Mouse (Mus musculus) small intestine, adult 2 months (tissue): ENCODE data around the gene Asic2. TPM values are rescaled to one million over a fixed set of nuclear protein-coding genes. Genes with fewer than 3 reads are reported as not detected.

Experiments
- H3K27ac ChIP-seq: fragments of 200-500 bp; 2 replicates; pipeline ENCODE4 v1.5.1; 2012; ENCODE audit warnings: low read depth, low read length, control low read depth, inconsistent platforms; ENCODE audit not compliant: insufficient read depth
- H3K27me3 ChIP-seq: fragments of 200-500 bp; 2 replicates; pipeline ENCODE4 v1.6.1; 2012; ENCODE audit warnings: mild to moderate bottlenecking, moderate library complexity, low read length, inconsistent platforms; ENCODE audit not compliant: control insufficient read depth, insufficient read depth
- H3K36me3 ChIP-seq: fragments of 200-500 bp; 2 replicates; pipeline ENCODE4 v1.6.1; 2012; ENCODE audit warnings: mild to moderate bottlenecking, low read length, control low read depth, inconsistent platforms; ENCODE audit not compliant: control insufficient read depth, insufficient read depth
- H3K4me1 ChIP-seq: fragments of 200-500 bp; 2 replicates; pipeline ENCODE4 v1.6.1; 2012; ENCODE audit warnings: low read length, inconsistent platforms, mixed read lengths; ENCODE audit not compliant: control insufficient read depth, insufficient read depth, insufficient read length
- H3K4me3 ChIP-seq: fragments of 200-500 bp; 2 replicates; pipeline ENCODE4 v1.5.1; 2012; ENCODE audit warnings: low read depth, mild to moderate bottlenecking, control low read depth, inconsistent platforms, low read length, moderate library complexity
- CTCF ChIP-seq: fragments of 200-500 bp; IDR thresholded peaks from 2 replicates; pipeline ENCODE4 v1.5.1; 2012; ENCODE audit warnings: low read depth, mild to moderate bottlenecking, control low read depth, inconsistent platforms, low read length, moderate library complexity, mixed read lengths; ENCODE audit not compliant: insufficient replicate concordance, insufficient read length; ENCODE audit errors: extremely low read depth
- POLR2A ChIP-seq: fragments of 200-500 bp; IDR thresholded peaks from 2 replicates; pipeline ENCODE4 v1.6.1; 2012; ENCODE audit warnings: low read depth, mild to moderate bottlenecking, control low read depth, inconsistent platforms, low read length, moderate library complexity
- WGBS: fragments of 180-500 bp; shearing (Covaris S2); methylation state at CpG from one replicate; pipeline ENCODE4 v1.1.7; 2018; 5-methylcytosine and 5-hydroxymethylcytosine counted together
- polyA plus RNA-seq: library from polyadenylated mRNA; depleted of rRNA; stranded (reverse); fragments of >200 nt; gene quantifications from 2 replicates; pipeline ENCODE4 v1.2.3, GENCODE M21; 2012

Gene Asic2
- polyA plus RNA-seq, 1 experiment: 1.4 TPM

- H3K4me1 ChIP-seq: no peaks in the 10 kb centered on the region
- TF ChIP-seq POLR2A: no peak
- TF ChIP-seq CTCF: no peak
- no peaks in the 10 kb centered on the region for H3K36me3 ChIP-seq
- no peak overlapping the region for H3K4me3 ChIP-seq
- H3K27ac ChIP-seq: no peak overlapping the region
- H3K27me3 ChIP-seq: no peaks in the 10 kb centered on the region
- WGBS: 55% methylated on average over 2 of the region's 2 CpGs
Measured at GRCm38 (mm10) chr11:82004810-82005209, 36.6 kb upstream of the Asic2 start.

DNA sequence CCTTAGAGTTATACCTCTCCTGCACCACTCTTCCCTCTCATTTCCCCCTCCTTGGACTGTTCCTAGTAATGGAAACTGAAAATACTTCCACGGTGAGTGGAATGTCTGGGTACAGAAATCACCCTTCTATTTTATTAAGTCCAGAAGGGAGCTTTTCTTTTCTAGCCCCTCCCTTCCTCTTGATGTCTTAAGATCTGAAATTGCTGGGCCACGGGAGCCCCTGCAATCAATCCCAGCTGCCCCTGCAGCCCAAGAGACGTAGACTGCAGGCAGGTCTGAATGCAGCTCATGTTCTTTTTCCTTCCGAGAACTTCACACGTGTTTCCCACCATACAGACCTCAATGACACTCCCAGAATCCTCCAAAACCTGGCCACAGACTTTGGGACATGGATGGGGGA, 32.3 kb upstream of the Asic2 start:
- Histone ChIP-seq H3K36me3 (no peaks in the 10 kb centered on the region), H3K27me3 (no peaks in the 10 kb centered on the region), H3K4me3 (no peak overlapping the region), H3K27ac (no peak overlapping the region), H3K4me1 (no peaks in the 10 kb centered on the region)
- 56% methylated on average over 5 of the region's 5 CpGs for WGBS
- TF ChIP-seq POLR2A: no peak
- no peak for TF ChIP-seq CTCF

GRCm38 (mm10) chr11:81999469-81999868, 31.2 kb upstream of the Asic2 start:
- Histone ChIP-seq H3K27ac (no peak overlapping the region), H3K27me3 (no peaks in the 10 kb centered on the region), H3K4me3 (no peak overlapping the region), H3K36me3 (no peaks in the 10 kb centered on the region), H3K4me1 (no peaks in the 10 kb centered on the region)
- WGBS: 66% methylated on average over 4 of the region's 4 CpGs
- no peak for TF ChIP-seq POLR2A

DNA sequence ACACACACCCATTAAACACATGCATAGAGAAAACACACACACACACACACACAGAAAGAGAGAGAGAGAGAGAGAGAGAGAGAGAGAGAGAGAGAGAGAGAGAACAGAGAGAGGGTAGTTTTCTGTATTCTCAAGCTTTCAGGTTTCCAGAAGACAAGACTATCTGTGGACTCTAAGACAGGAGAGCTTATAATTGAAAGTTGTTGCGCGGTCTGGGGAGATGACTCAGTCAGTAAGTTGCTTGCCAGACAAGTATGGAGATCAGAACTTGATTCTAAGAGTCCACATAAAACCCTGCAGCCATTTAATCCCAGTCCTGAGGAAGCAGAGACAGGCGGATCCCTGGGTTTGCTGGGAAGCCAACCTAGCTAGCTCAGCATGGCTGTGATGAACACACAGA, 30.4 kb upstream of the Asic2 start:
- 77% methylated on average over 3 of the region's 3 CpGs for WGBS
- H3K36me3 ChIP-seq: no peaks in the 10 kb centered on the region
- no peak for TF ChIP-seq POLR2A
- H3K4me3 ChIP-seq: no peak overlapping the region
- H3K4me1 ChIP-seq: no peaks in the 10 kb centered on the region
- H3K27ac ChIP-seq: no peak overlapping the region
- H3K27me3 ChIP-seq: no peaks in the 10 kb centered on the region

DNA sequence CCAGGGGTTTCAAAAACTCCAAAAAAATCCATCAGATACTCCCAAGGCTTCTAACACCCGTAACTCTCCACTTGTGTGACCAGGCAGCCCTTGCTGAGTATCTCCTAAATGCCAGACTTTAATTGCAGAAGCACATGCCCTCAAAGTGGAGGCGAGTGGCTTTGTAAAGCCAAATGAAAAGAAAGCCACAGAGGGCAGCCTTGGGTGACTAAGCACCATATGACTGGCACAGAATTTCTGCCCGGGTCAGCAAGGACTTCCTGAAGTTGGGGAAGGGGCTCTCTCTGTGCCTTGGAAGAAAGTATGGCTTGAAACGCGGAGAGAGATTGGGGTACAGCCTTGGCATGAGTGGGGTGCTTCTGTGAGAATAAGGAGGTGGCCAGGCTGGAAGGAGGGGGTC, 28.8 kb upstream of the Asic2 start:
- Histone ChIP-seq H3K36me3 (no peaks in the 10 kb centered on the region), H3K27me3 (no peaks in the 10 kb centered on the region), H3K4me1 (no peaks in the 10 kb centered on the region), H3K27ac (no peak overlapping the region), H3K4me3 (no peak overlapping the region)
- whole genome bisulfite sequencing: 85% methylated on average over 5 of the region's 5 CpGs
- TF ChIP-seq POLR2A (no peak), CTCF (no peak)

- no peaks in the 10 kb centered on the region for H3K27me3 ChIP-seq
- H3K4me3 ChIP-seq: no peak overlapping the region
- TF ChIP-seq CTCF: peak; percentile 100
- TF ChIP-seq POLR2A: no peak
- no peaks in the 10 kb centered on the region for H3K36me3 ChIP-seq
- H3K27ac ChIP-seq: no peak overlapping the region
- H3K4me1 ChIP-seq: no peaks in the 10 kb centered on the region
- WGBS: 72% methylated on average over 10 of the region's 10 CpGs
Measured at GRCm38 (mm10) chr11:81996172-81996841, 28.1 kb upstream of the Asic2 start.

DNA sequence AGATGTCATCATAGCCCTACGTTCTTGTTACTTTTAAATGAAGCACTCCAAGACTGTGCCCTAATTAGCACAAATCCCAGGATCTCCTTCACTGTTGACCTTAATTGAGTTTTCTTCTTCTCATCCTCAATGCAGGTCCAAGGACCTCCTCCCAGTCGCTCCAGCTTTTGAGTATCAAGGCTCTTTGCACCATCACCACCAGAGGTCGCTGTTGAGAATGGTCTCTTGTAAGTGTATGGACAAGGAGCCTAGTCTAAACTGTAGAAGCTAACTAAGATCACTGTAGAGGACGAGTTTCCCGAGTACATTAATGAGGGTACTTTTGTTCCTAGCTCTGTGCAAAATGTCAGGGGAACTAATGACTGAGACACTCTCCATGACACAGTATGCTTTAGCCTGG, 14.9 kb upstream of the Asic2 start:
- Histone ChIP-seq H3K4me1 (no peaks in the 10 kb centered on the region), H3K27me3 (no peaks in the 10 kb centered on the region), H3K27ac (no peak overlapping the region), H3K36me3 (no peaks in the 10 kb centered on the region), H3K4me3 (no peak overlapping the region)
- TF ChIP-seq CTCF (peak; percentile 51; the same call in 1 of the 2 replicates), POLR2A (no peak)
- WGBS: 35% methylated on average over 5 of the region's 5 CpGs

- no peaks in the 10 kb centered on the region for H3K36me3 ChIP-seq
- TF ChIP-seq CTCF: no peak
- no peak for TF ChIP-seq POLR2A
- 60% methylated on average over 11 of the region's 11 CpGs for WGBS
- no peak overlapping the region for H3K27ac ChIP-seq
- no peaks in the 10 kb centered on the region for H3K4me1 ChIP-seq
- H3K27me3 ChIP-seq: no peaks in the 10 kb centered on the region
- no peak overlapping the region for H3K4me3 ChIP-seq
Measured at GRCm38 (mm10) chr11:81982191-81982590, 13.9 kb upstream of the Asic2 start.
